Mouse (Mus musculus): ENCODE results near the gene Cdc5l.

DNA sequence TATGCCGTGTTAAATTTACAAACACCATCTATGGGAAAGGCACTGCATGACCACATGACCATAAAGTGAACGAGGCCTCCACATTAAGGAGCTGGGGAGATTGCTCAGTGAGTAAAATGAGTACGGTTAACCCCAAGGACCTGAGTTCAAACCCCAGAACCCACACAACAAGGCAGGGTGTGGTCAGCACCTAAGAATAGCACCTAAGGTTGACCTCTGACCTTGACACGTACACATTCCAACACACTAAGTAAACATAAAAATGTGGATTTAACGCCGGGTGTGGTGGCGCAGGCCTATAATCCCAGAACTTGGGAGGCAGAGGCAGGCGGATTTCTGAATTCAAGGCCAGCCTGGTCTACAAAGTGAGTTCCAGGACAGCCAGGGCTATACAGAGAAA, 16.0 kb upstream of the Cdc5l start:
- no peak for TF ChIP-seq ZC3H11A (IDR thresholded peaks at IDR 0.05; ENCODE audit: borderline replicate concordance, low read depth, low read length)
- no peak for TF ChIP-seq CHD2 (IDR thresholded peaks at IDR 0.05; ENCODE audit: low read depth, low read length)
